Mouse (Mus musculus) midbrain, embryonic 13.5 days (tissue): ENCODE measurements at regions not wholly inside any gene's neighbourhood (a gene's known extent, or its start where the extent isn't known, plus 50 kb on each side); places are given as distances from the start of the nearest gene placed in this dataset.

Source experiments
- ATAC-seq: fragments of 200-750 bp; cut with Nextera tagmentation; 2 replicates; pipeline ENCODE4 v1.8.0; 2017; ENCODE audit warnings: mild to moderate bottlenecking, moderate TSS enrichment, moderate library complexity
- H3K27ac ChIP-seq: fragments of 300-500 bp; sonication (generic); 2 replicates; pipeline ENCODE4 v1.5.1; 2015; ENCODE audit warnings: inconsistent platforms, mild to moderate bottlenecking, moderate library complexity
- H3K27me3 ChIP-seq: fragments of 300-500 bp; sonication (generic); 2 replicates; pipeline ENCODE4 v1.6.1; 2015; ENCODE audit warnings: mild to moderate bottlenecking, inconsistent platforms
- H3K36me3 ChIP-seq: fragments of 300-500 bp; sonication (generic); 2 replicates; pipeline ENCODE4 v1.6.1; 2015; ENCODE audit warnings: mild to moderate bottlenecking, inconsistent platforms
- H3K4me1 ChIP-seq: fragments of 300-500 bp; sonication (generic); replicated peaks from 2 replicates; pipeline ENCODE4 v1.6.1; 2015; ENCODE audit warnings: inconsistent platforms
- H3K4me2 ChIP-seq: fragments of 300-500 bp; sonication (generic); replicated peaks from 2 replicates; pipeline ENCODE4 v1.6.1; 2015; ENCODE audit warnings: moderate library complexity, mild to moderate bottlenecking, inconsistent platforms
- H3K4me3 ChIP-seq: fragments of 300-500 bp; sonication (generic); replicated peaks from 2 replicates; pipeline ENCODE4 v1.5.1; 2015; ENCODE audit warnings: mild to moderate bottlenecking, inconsistent platforms
- H3K9ac ChIP-seq: fragments of 300-500 bp; sonication (generic); replicated peaks from 2 replicates; pipeline ENCODE4 v1.6.1; 2015; ENCODE audit warnings: mild to moderate bottlenecking, inconsistent platforms
- H3K9me3 ChIP-seq: fragments of 300-500 bp; sonication (generic); 2 replicates; pipeline ENCODE4 v1.6.1; 2016; ENCODE audit warnings: mild to moderate bottlenecking, inconsistent platforms
- WGBS: fragments of 180-500 bp; shearing (Covaris S2); methylation state at CpG from one replicate; pipeline ENCODE4 v1.1.7; 2015; 5-methylcytosine and 5-hydroxymethylcytosine counted together

GRCm38 (mm10) chr3:137564282-137564681 lies 57.1 kb upstream of the Ddit4l start:
- Histone ChIP-seq H3K4me3 (no peak overlapping the region), H3K9ac (no peak overlapping the region), H3K27ac (no peak overlapping the region), H3K27me3 (peaks cover 9% of the 10 kb centered on the region; the same call in 1 of the 2 replicates), H3K4me1 (peaks cover 3% of the 10 kb centered on the region; the same call in 1 of the 2 replicates), H3K36me3 (no peaks in the 10 kb centered on the region), H3K9me3 (no peaks in the 10 kb centered on the region), H3K4me2 (no peak overlapping the region)
- ATAC-seq, result no peak
- WGBS, result 74% methylated on average over 5 of the region's 5 CpGs

GRCm38 (mm10) chr3:137568580-137569313 lies 52.7 kb upstream of the Ddit4l start:
- Histone ChIP-seq H3K4me2 (no peak overlapping the region), H3K27ac (no peak overlapping the region), H3K36me3 (no peaks in the 10 kb centered on the region), H3K27me3 (no peaks in the 10 kb centered on the region; the same call in 1 of the 2 replicates), H3K4me1 (no peaks in the 10 kb centered on the region), H3K9me3 (no peaks in the 10 kb centered on the region), H3K4me3 (no peak overlapping the region), H3K9ac (no peak overlapping the region)
- ATAC-seq, result no peak
- WGBS, result 92% methylated on average over 2 of the region's 2 CpGs
